Mouse (Mus musculus): ENCODE measurements around the gene Tom1l2. TPM values are rescaled to one million over a fixed set of nuclear protein-coding genes. Genes with fewer than 3 reads are reported as not detected.

Gene Tom1l2
- polyA plus RNA-seq, 1 experiment from 2014 or later, result 23.0 TPM

- H3K27ac ChIP-seq (ENCODE audit: low read depth, low read length), result peak overlapping the region; percentile 21; the same call in 1 of the 2 replicates
- H3K27me3 ChIP-seq (replicated peaks; ENCODE audit: control insufficient read depth, insufficient read depth, low read length), result no peaks in the 10 kb centered on the region
- ATAC-seq (no peak), DNase-seq (ENCODE audit: low spot score) (no peak)
- H3K4me3 ChIP-seq (ENCODE audit: low read depth, low read length), result no peak overlapping the region
- H3K36me3 ChIP-seq (ENCODE audit: control insufficient read depth, insufficient read depth, low read length), result peaks cover 91% of the 10 kb centered on the region
- no peak overlapping the region for H3K4me2 ChIP-seq (ENCODE audit: low read length)
- H3K9ac ChIP-seq (ENCODE audit: low read length), result no peak overlapping the region
- no peaks in the 10 kb centered on the region for H3K9me3 ChIP-seq (replicated peaks; ENCODE audit: control insufficient read depth, low read length)
- 85% methylated on average over 21 of the region's 21 CpGs for WGBS
- H3K4me1 ChIP-seq (ENCODE audit: control insufficient read depth, insufficient read depth, low read length), result peaks cover 14% of the 10 kb centered on the region
Measured at GRCm38 (mm10) chr11:60189501-60190040, 163.1 kb downstream of the Tom1l2 start.

GRCm38 (mm10) chr11:60188275-60188853 lies 164.3 kb downstream of the Tom1l2 start:
- ATAC-seq (no peak), DNase-seq (ENCODE audit: low spot score) (no peak)
- H3K9me3 ChIP-seq (replicated peaks; ENCODE audit: control insufficient read depth, low read length), result no peaks in the 10 kb centered on the region
- no peaks in the 10 kb centered on the region for H3K27me3 ChIP-seq (replicated peaks; ENCODE audit: control insufficient read depth, insufficient read depth, low read length)
- H3K4me2 ChIP-seq (ENCODE audit: low read length), result no peak overlapping the region
- H3K27ac ChIP-seq (ENCODE audit: low read depth, low read length), result no peak overlapping the region
- no peak overlapping the region for H3K9ac ChIP-seq (ENCODE audit: low read length)
- peaks cover 80% of the 10 kb centered on the region for H3K36me3 ChIP-seq (ENCODE audit: control insufficient read depth, insufficient read depth, low read length)
- 90% methylated on average over 25 of the region's 25 CpGs for WGBS
- H3K4me1 ChIP-seq (ENCODE audit: control insufficient read depth, insufficient read depth, low read length), result peaks cover 26% of the 10 kb centered on the region
- H3K4me3 ChIP-seq (ENCODE audit: low read depth, low read length), result no peak overlapping the region

- Histone ChIP-seq H3K27me3 (replicated peaks; ENCODE audit: control insufficient read depth, insufficient read depth, low read length) (no peaks in the 10 kb centered on the region), H3K4me3 (ENCODE audit: low read depth, low read length) (no peak overlapping the region), H3K36me3 (ENCODE audit: control insufficient read depth, insufficient read depth, low read length) (peaks cover 70% of the 10 kb centered on the region), H3K9me3 (replicated peaks; ENCODE audit: control insufficient read depth, low read length) (no peaks in the 10 kb centered on the region), H3K4me2 (ENCODE audit: low read length) (no peak overlapping the region), H3K9ac (ENCODE audit: low read length) (no peak overlapping the region), H3K4me1 (ENCODE audit: control insufficient read depth, insufficient read depth, low read length) (peaks cover 39% of the 10 kb centered on the region), H3K27ac (ENCODE audit: low read depth, low read length) (no peak overlapping the region)
- WGBS, result 86% methylated on average over 11 of the region's 11 CpGs
- no peak for DNase-seq (ENCODE audit: low spot score)
- ATAC-seq, result no peak
Measured at GRCm38 (mm10) chr11:60187070-60187469, 165.6 kb downstream of the Tom1l2 start.

GRCm38 (mm10) chr11:60185396-60186231 lies 167.1 kb downstream of the Tom1l2 start:
- H3K27ac ChIP-seq (ENCODE audit: low read depth, low read length), result peak overlapping the region; percentile 86
- ATAC-seq (peak; percentile 43; the same call in 1 of the 2 replicates), DNase-seq (ENCODE audit: low spot score) (peak; percentile 64)
- H3K4me3 ChIP-seq (ENCODE audit: low read depth, low read length), result no peak overlapping the region
- H3K4me1 ChIP-seq (ENCODE audit: control insufficient read depth, insufficient read depth, low read length), result peaks cover 51% of the 10 kb centered on the region
- no peak overlapping the region for H3K4me2 ChIP-seq (ENCODE audit: low read length)
- H3K9me3 ChIP-seq (replicated peaks; ENCODE audit: control insufficient read depth, low read length), result no peaks in the 10 kb centered on the region
- H3K9ac ChIP-seq (ENCODE audit: low read length), result peak overlapping the region; percentile 51
- no peaks in the 10 kb centered on the region for H3K27me3 ChIP-seq (replicated peaks; ENCODE audit: control insufficient read depth, insufficient read depth, low read length)
- WGBS, result 77% methylated on average over 20 of the region's 20 CpGs
- peaks cover 56% of the 10 kb centered on the region for H3K36me3 ChIP-seq (ENCODE audit: control insufficient read depth, insufficient read depth, low read length)

GRCm38 (mm10) chr11:60184346-60185325 lies 168.1 kb downstream of the Tom1l2 start:
- peaks cover 51% of the 10 kb centered on the region for H3K4me1 ChIP-seq (ENCODE audit: control insufficient read depth, insufficient read depth, low read length)
- H3K36me3 ChIP-seq (ENCODE audit: control insufficient read depth, insufficient read depth, low read length), result peaks cover 46% of the 10 kb centered on the region
- H3K9ac ChIP-seq (ENCODE audit: low read length), result peak overlapping the region; percentile 51
- H3K9me3 ChIP-seq (replicated peaks; ENCODE audit: control insufficient read depth, low read length), result no peaks in the 10 kb centered on the region
- peak overlapping the region; percentile 86 for H3K27ac ChIP-seq (ENCODE audit: low read depth, low read length)
- no peak overlapping the region for H3K4me3 ChIP-seq (ENCODE audit: low read depth, low read length)
- H3K27me3 ChIP-seq (replicated peaks; ENCODE audit: control insufficient read depth, insufficient read depth, low read length), result no peaks in the 10 kb centered on the region
- DNase-seq (ENCODE audit: low spot score), result peak; percentile 46
- ATAC-seq, result peak; percentile 40; the same call in 1 of the 2 replicates
- WGBS, result 45% methylated on average over 22 of the region's 22 CpGs
- H3K4me2 ChIP-seq (ENCODE audit: low read length), result no peak overlapping the region

GRCm38 (mm10) chr11:60182741-60183140 lies 170.0 kb downstream of the Tom1l2 start:
- no peaks in the 10 kb centered on the region for H3K27me3 ChIP-seq (replicated peaks; ENCODE audit: control insufficient read depth, insufficient read depth, low read length)
- WGBS, result 49% methylated on average over 2 of the region's 2 CpGs
- DNase-seq (ENCODE audit: low spot score), result no peak

GRCm38 (mm10) chr11:60182116-60182670 lies 170.5 kb downstream of the Tom1l2 start:
- H3K27ac ChIP-seq (ENCODE audit: low read depth, low read length), result peak overlapping the region; percentile 86
- DNase-seq (ENCODE audit: low spot score), result peak; percentile 85
- WGBS, result 74% methylated on average over 12 of the region's 12 CpGs
- no peaks in the 10 kb centered on the region for H3K9me3 ChIP-seq (replicated peaks; ENCODE audit: control insufficient read depth, low read length)
- H3K9ac ChIP-seq (ENCODE audit: low read length), result peak overlapping the region; percentile 51; the same call in 1 of the 2 replicates
- peaks cover 22% of the 10 kb centered on the region for H3K36me3 ChIP-seq (ENCODE audit: control insufficient read depth, insufficient read depth, low read length)
- H3K4me3 ChIP-seq (ENCODE audit: low read depth, low read length), result no peak overlapping the region
- no peaks in the 10 kb centered on the region for H3K27me3 ChIP-seq (replicated peaks; ENCODE audit: control insufficient read depth, insufficient read depth, low read length)
- no peak for ATAC-seq
- H3K4me1 ChIP-seq (ENCODE audit: control insufficient read depth, insufficient read depth, low read length), result peaks cover 67% of the 10 kb centered on the region
- H3K4me2 ChIP-seq (ENCODE audit: low read length), result peak overlapping the region; percentile 6; the same call in 1 of the 2 replicates

More at GRCm38 (mm10) chr11:60182741-60183140, 170.0 kb downstream of the Tom1l2 start:
- Histone ChIP-seq H3K4me1 (ENCODE audit: control insufficient read depth, insufficient read depth, low read length) (peaks cover 63% of the 10 kb centered on the region), H3K27ac (ENCODE audit: low read depth, low read length) (peak overlapping the region; percentile 86), H3K4me3 (ENCODE audit: low read depth, low read length) (no peak overlapping the region), H3K36me3 (ENCODE audit: control insufficient read depth, insufficient read depth, low read length) (peaks cover 27% of the 10 kb centered on the region), H3K9me3 (replicated peaks; ENCODE audit: control insufficient read depth, low read length) (no peaks in the 10 kb centered on the region), H3K9ac (ENCODE audit: low read length) (peak overlapping the region; percentile 51; the same call in 1 of the 2 replicates), H3K4me2 (ENCODE audit: low read length) (peak overlapping the region; percentile 6; the same call in 1 of the 2 replicates)
- ATAC-seq, result no peak

- Histone ChIP-seq H3K27ac (ENCODE audit: low read depth, low read length) (peak overlapping the region; percentile 100), H3K4me1 (ENCODE audit: control insufficient read depth, insufficient read depth, low read length) (peaks cover 57% of the 10 kb centered on the region), H3K36me3 (ENCODE audit: control insufficient read depth, insufficient read depth, low read length) (0 out of 2 replicates have a peak, but pooled peaks cover 3% of the 10 kb centered on the region), H3K9ac (ENCODE audit: low read length) (no peak overlapping the region; the same call in 1 of the 2 replicates), H3K4me2 (ENCODE audit: low read length) (peak overlapping the region; percentile 97; the same call in 1 of the 2 replicates), H3K9me3 (replicated peaks; ENCODE audit: control insufficient read depth, low read length) (no peaks in the 10 kb centered on the region), H3K27me3 (replicated peaks; ENCODE audit: control insufficient read depth, insufficient read depth, low read length) (no peaks in the 10 kb centered on the region), H3K4me3 (ENCODE audit: low read depth, low read length) (no peak overlapping the region)
- no peak for ATAC-seq
- DNase-seq (ENCODE audit: low spot score), result no peak
Measured at GRCm38 (mm10) chr11:60178506-60178905, 174.2 kb downstream of the Tom1l2 start.
